Mouse (Mus musculus): Measurements from ENCODE around the gene Hdac7. TPM values are rescaled to one million over a fixed set of nuclear protein-coding genes. Genes with fewer than 3 reads are reported as not detected.

Hdac7 gene
- polyA plus RNA-seq, 1 experiment from 2014 or later: 31.5 TPM

DNA sequence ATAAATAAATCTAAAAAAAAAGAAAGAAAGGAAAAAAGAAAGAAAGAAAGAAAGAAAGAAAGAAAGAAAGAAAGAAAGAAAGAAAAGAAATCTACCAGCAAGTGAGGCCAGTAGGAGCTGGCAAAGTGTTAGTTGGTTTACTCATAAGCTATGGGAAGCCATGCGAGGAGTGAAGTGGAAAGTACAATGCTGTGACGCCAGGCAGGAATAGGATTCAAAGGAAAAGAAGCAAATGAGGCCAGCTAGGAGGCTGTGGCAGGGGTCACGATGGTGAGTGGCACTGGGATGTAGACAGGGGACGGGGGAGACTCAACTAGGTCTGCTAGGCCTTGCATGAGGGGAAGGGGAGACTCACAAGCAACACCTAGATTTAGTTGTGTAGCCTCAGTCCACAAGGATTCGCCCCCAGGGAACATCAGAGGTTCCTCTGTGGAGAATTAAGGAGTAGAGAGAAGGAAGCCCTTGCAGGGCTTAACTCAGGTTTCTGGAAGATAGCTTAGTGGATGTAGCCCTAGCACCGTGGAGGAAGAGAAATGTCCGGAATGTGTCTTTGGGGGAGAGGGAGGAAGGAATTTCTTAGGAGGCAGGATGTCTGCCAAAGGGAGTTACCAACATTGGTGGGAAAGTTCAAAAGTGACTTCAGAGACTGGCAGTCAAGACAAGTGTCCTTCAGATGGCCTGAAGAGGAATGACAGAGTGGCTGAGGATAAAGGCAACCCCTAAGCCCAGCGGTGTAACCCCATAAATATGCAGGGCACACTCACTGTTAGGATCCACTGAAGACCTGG lies 65.8 kb downstream of the Hdac7 start, which contains the start of gene Slc48a1:
Gene Slc48a1 (plus strand): TSS at position 210 of the 788 bp plus-strand sequence.
- Histone ChIP-seq H3K9me3 (no peaks in the 10 kb centered on the region), H3K36me3 (no peaks in the 10 kb centered on the region)

DNA sequence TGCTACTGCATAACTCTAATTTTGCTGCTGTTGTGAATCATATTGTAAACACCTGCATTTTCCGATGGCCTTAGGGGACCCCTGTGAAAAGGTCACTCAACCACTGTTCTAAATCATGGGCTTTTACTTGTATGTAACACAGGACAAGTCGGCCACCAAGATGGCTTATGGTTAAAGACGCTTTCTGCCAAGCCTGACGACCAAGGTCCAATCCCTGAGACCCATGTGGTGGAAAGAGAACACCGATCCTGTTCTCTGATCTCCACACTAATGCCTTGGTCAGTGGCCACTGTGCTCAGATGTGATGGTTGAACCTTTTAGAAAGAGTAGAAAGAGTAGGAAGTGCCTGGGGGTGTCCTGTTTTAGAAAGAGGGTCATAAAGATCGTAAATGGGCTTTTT lies 67.4 kb downstream of the Hdac7 start:
- Histone ChIP-seq H3K4me3 (replicated peaks) (no peak overlapping the region), H3K9ac (replicated peaks) (no peak overlapping the region), H3K27me3 (0 out of 2 replicates have a peak, but pooled peaks cover 3% of the 10 kb centered on the region), H3K4me1 (replicated peaks) (peaks cover 52% of the 10 kb centered on the region), H3K4me2 (no peak overlapping the region), H3K36me3 (no peaks in the 10 kb centered on the region), H3K9me3 (no peaks in the 10 kb centered on the region), H3K27ac (no peak overlapping the region)
- no peak for ATAC-seq (ENCODE audit: insufficient number of reproducible peaks, insufficient read depth, low FRiP score, low TSS enrichment, low read depth)
- 65% methylated on average over 6 of the region's 6 CpGs for WGBS

More for the DNA sequence above, 65.8 kb downstream of the Hdac7 start, which contains the start of gene Slc48a1:
- WGBS: 72% methylated on average over 8 of the region's 8 CpGs
- H3K4me2 ChIP-seq: no peak within 1 kb of the TSS
- H3K27me3 ChIP-seq: 0 out of 2 replicates have a peak, but pooled peaks cover 3% of the 10 kb centered on the region
- H3K4me3 ChIP-seq (replicated peaks): no peak within 1 kb of the TSS
- H3K4me1 ChIP-seq (replicated peaks): peaks cover 55% of the 10 kb centered on the region
- no peak for ATAC-seq (ENCODE audit: insufficient number of reproducible peaks, insufficient read depth, low FRiP score, low TSS enrichment, low read depth)
- no peak within 1 kb of the TSS for H3K27ac ChIP-seq
- H3K9ac ChIP-seq (replicated peaks): no peak within 1 kb of the TSS

DNA sequence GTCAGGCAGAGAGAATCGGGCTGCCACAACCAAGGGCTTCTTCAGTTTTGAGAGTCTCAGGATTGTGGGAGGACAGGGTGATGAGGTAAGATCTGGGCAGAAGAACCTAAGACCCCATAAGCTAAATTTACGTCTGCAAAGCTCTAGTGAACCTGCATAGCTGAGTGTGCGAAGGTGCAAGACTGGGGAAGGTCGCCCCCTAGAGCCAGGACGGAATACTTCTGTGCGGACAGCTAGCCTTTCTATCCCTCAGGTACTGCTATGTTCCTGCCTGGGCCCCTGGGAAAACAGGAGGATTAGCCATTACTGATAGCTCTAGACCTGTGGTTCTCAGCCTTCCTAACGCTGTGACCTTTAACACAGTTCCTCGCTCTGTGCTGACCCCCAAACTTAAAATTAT lies 67.8 kb downstream of the Hdac7 start:
- ATAC-seq (ENCODE audit: insufficient number of reproducible peaks, insufficient read depth, low FRiP score, low TSS enrichment, low read depth): no peak
- H3K9ac ChIP-seq (replicated peaks): no peak overlapping the region
- 9% methylated on average over 8 of the region's 8 CpGs for WGBS
- H3K27me3 ChIP-seq: 0 out of 2 replicates have a peak, but pooled peaks cover 3% of the 10 kb centered on the region
- H3K4me1 ChIP-seq (replicated peaks): peaks cover 48% of the 10 kb centered on the region
- no peak overlapping the region for H3K27ac ChIP-seq
- no peaks in the 10 kb centered on the region for H3K9me3 ChIP-seq
- H3K36me3 ChIP-seq: no peaks in the 10 kb centered on the region
- no peak overlapping the region for H3K4me2 ChIP-seq
- H3K4me3 ChIP-seq (replicated peaks): no peak overlapping the region

GRCm38 (mm10) chr15:97773961-97774370 lies 70.3 kb downstream of the Hdac7 start:
- Histone ChIP-seq H3K9me3 (no peaks in the 10 kb centered on the region), H3K4me1 (replicated peaks) (peaks cover 29% of the 10 kb centered on the region), H3K4me2 (no peak overlapping the region), H3K36me3 (no peaks in the 10 kb centered on the region), H3K27me3 (peaks cover 18% of the 10 kb centered on the region), H3K4me3 (replicated peaks) (no peak overlapping the region), H3K27ac (peak overlapping the region; percentile 78), H3K9ac (replicated peaks) (no peak overlapping the region)
- 75% methylated on average over 5 of the region's 5 CpGs for WGBS
- no peak for ATAC-seq (ENCODE audit: insufficient number of reproducible peaks, insufficient read depth, low FRiP score, low TSS enrichment, low read depth)

- H3K36me3 ChIP-seq: no peaks in the 10 kb centered on the region
- 35% methylated on average over 5 of the region's 5 CpGs for WGBS
- peak overlapping the region; percentile 78 for H3K27ac ChIP-seq
- no peaks in the 10 kb centered on the region for H3K9me3 ChIP-seq
- H3K27me3 ChIP-seq: peaks cover 18% of the 10 kb centered on the region
- H3K4me1 ChIP-seq (replicated peaks): peaks cover 37% of the 10 kb centered on the region
- peak; percentile 60; the same call in 1 of the 2 replicates for ATAC-seq (ENCODE audit: insufficient number of reproducible peaks, insufficient read depth, low FRiP score, low TSS enrichment, low read depth)
- no peak overlapping the region for H3K4me3 ChIP-seq (replicated peaks)
- peak overlapping the region; percentile 2; the same call in 1 of the 2 replicates for H3K4me2 ChIP-seq
- no peak overlapping the region for H3K9ac ChIP-seq (replicated peaks)
Measured at GRCm38 (mm10) chr15:97773108-97773507, 71.2 kb downstream of the Hdac7 start.

GRCm38 (mm10) chr15:97770280-97770679 lies 74.0 kb downstream of the Hdac7 start:
- 83% methylated on average over 8 of the region's 8 CpGs for WGBS
- Histone ChIP-seq H3K9ac (replicated peaks) (no peak overlapping the region), H3K4me1 (replicated peaks) (peaks cover 51% of the 10 kb centered on the region), H3K36me3 (no peaks in the 10 kb centered on the region), H3K27me3 (peaks cover 33% of the 10 kb centered on the region), H3K4me2 (no peak overlapping the region), H3K4me3 (replicated peaks) (no peak overlapping the region), H3K27ac (no peak overlapping the region), H3K9me3 (no peaks in the 10 kb centered on the region)
- no peak for ATAC-seq (ENCODE audit: insufficient number of reproducible peaks, insufficient read depth, low FRiP score, low TSS enrichment, low read depth)

- Histone ChIP-seq H3K4me1 (replicated peaks) (peaks cover 48% of the 10 kb centered on the region), H3K36me3 (no peaks in the 10 kb centered on the region), H3K4me2 (peak overlapping the region; percentile 78), H3K9ac (replicated peaks) (peak overlapping the region; percentile 75), H3K9me3 (no peaks in the 10 kb centered on the region), H3K27me3 (peaks cover 36% of the 10 kb centered on the region), H3K27ac (peak overlapping the region; percentile 50; the same call in 1 of the 2 replicates), H3K4me3 (replicated peaks) (peak overlapping the region; percentile 43)
- under 1% methylated on average over 18 of the region's 18 CpGs for WGBS
- ATAC-seq (ENCODE audit: insufficient number of reproducible peaks, insufficient read depth, low FRiP score, low TSS enrichment, low read depth): no peak
Measured at GRCm38 (mm10) chr15:97768192-97768591, 76.1 kb downstream of the Hdac7 start.

GRCm38 (mm10) chr15:97767280-97768186 lies 76.8 kb downstream of the Hdac7 start, which contains the start of gene Rapgef3:
TSS of gene Rapgef3 (minus strand) at chr15:97767972.
- peaks cover 36% of the 10 kb centered on the region for H3K27me3 ChIP-seq
- no peaks in the 10 kb centered on the region for H3K36me3 ChIP-seq
- H3K9me3 ChIP-seq: no peaks in the 10 kb centered on the region
- H3K9ac ChIP-seq (replicated peaks): peak within 1 kb of the TSS; percentile 75
- peak within 1 kb of the TSS; percentile 78 for H3K4me2 ChIP-seq
- peak within 1 kb of the TSS; percentile 50; the same call in 1 of the 2 replicates for H3K27ac ChIP-seq
- peaks cover 49% of the 10 kb centered on the region for H3K4me1 ChIP-seq (replicated peaks)
- H3K4me3 ChIP-seq (replicated peaks): peak within 1 kb of the TSS; percentile 43
- ATAC-seq (ENCODE audit: insufficient number of reproducible peaks, insufficient read depth, low FRiP score, low TSS enrichment, low read depth): peak; percentile 82
- WGBS: under 1% methylated on average over 43 of the region's 44 CpGs

DNA sequence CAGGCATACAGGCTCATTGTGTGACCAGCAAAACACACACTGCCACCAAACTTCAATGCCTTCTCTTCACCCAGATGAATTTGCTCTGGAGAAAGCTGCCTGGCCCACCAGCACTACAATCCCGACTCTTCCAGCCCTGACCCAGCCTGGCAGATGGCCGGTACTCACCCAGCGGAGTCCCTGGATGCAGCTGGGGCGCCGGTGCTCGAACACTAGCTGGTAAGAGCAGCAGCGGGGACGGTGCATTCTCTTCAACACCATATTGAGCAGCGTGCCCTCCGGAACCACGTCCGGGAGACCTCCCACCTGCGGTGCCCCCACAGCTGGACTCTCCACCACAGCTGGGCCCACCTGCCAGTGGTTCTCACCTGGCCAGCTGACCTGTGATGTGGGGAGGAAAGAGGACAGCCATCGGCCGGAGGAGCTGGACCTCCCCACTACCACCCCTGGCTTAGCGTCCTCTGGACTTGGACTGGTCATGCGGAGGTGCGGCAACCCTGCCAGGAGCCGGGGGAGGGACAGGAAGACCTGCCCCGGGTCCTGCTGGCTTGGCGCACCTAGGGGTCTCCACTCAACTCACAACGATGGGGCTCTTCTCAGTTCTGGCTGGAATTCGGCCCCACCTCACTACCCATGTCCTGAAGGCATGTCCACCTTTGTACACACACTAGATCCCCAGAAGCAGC lies 77.6 kb downstream of the Hdac7 start:
- Histone ChIP-seq H3K27ac (no peak overlapping the region), H3K36me3 (no peaks in the 10 kb centered on the region), H3K9ac (replicated peaks) (peak overlapping the region; percentile 75; the same call in 1 of the 2 replicates), H3K27me3 (peaks cover 36% of the 10 kb centered on the region), H3K4me2 (peak overlapping the region; percentile 78), H3K4me3 (replicated peaks) (peak overlapping the region; percentile 43), H3K4me1 (replicated peaks) (peaks cover 53% of the 10 kb centered on the region), H3K9me3 (no peaks in the 10 kb centered on the region)
- 12% methylated on average over 23 of the region's 23 CpGs for WGBS
- no peak for ATAC-seq (ENCODE audit: insufficient number of reproducible peaks, insufficient read depth, low FRiP score, low TSS enrichment, low read depth)

DNA sequence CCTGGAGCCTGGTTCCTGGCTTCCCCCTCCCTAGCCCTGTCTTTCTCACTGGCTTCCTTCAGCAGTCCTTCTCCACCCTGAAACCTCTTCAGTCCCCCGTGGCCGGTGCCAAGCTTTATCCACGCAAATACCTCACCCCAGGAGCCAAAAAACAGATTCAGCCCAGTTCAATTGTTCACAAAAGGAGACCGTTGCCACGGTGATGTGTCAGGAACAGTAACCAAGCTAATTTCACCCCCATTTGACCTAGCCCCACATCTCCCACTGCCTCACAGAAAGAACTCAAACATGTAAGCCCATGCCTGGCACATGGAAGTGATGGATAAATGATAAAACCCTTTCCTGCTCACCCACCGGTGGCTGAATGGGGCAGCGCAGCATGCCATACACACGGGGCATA lies 78.1 kb downstream of the Hdac7 start:
- Histone ChIP-seq H3K4me2 (peak overlapping the region; percentile 78), H3K9ac (replicated peaks) (peak overlapping the region; percentile 47; the same call in 1 of the 2 replicates), H3K4me1 (replicated peaks) (peaks cover 57% of the 10 kb centered on the region), H3K27me3 (peaks cover 36% of the 10 kb centered on the region), H3K36me3 (no peaks in the 10 kb centered on the region), H3K9me3 (no peaks in the 10 kb centered on the region), H3K27ac (no peak overlapping the region), H3K4me3 (replicated peaks) (peak overlapping the region; percentile 43)
- WGBS: 26% methylated on average over 8 of the region's 8 CpGs
- no peak for ATAC-seq (ENCODE audit: insufficient number of reproducible peaks, insufficient read depth, low FRiP score, low TSS enrichment, low read depth)
